Mouse (Mus musculus) liver, embryonic 12.5 days (tissue): Measurements from ENCODE around the gene Gba2. TPM values are rescaled to one million over a fixed set of nuclear protein-coding genes. Genes with fewer than 3 reads are reported as not detected.
A peak's percentile ranks its signal among the peaks of the same experiment; 100 is the strongest.

Experiments
- ATAC-seq: fragments of 200-750 bp; cut with Nextera tagmentation; 2 replicates; pipeline ENCODE4 v1.8.0; 2017; ENCODE audit warnings: moderate number of reproducible peaks, mild to moderate bottlenecking, moderate library complexity
- H3K27ac ChIP-seq: fragments of 300-500 bp; sonication (generic); 2 replicates; pipeline ENCODE4 v1.5.1; 2016; ENCODE audit warnings: mild to moderate bottlenecking
- H3K27me3 ChIP-seq: fragments of 300-500 bp; sonication (generic); replicated peaks from 2 replicates; pipeline ENCODE4 v1.6.1; 2016; ENCODE audit warnings: mild to moderate bottlenecking, moderate library complexity
- H3K36me3 ChIP-seq: fragments of 300-500 bp; sonication (generic); 2 replicates; pipeline ENCODE4 v1.6.1; 2016; ENCODE audit warnings: mild to moderate bottlenecking, moderate library complexity
- H3K4me1 ChIP-seq: fragments of 300-500 bp; sonication (generic); 2 replicates; pipeline ENCODE4 v1.6.1; 2016
- H3K4me2 ChIP-seq: fragments of 300-500 bp; sonication (generic); 2 replicates; pipeline ENCODE4 v1.6.1; 2016; ENCODE audit warnings: mild to moderate bottlenecking, moderate library complexity
- H3K4me3 ChIP-seq: fragments of 300-500 bp; sonication (generic); 2 replicates; pipeline ENCODE4 v1.5.1; 2016; ENCODE audit warnings: mild to moderate bottlenecking, moderate library complexity
- H3K9ac ChIP-seq: fragments of 300-500 bp; sonication (generic); 2 replicates; pipeline ENCODE4 v1.6.1; 2016; ENCODE audit warnings: mild to moderate bottlenecking, moderate library complexity
- H3K9me3 ChIP-seq: fragments of 300-500 bp; sonication (generic); replicated peaks from 2 replicates; pipeline ENCODE4 v1.6.1; 2016; ENCODE audit warnings: mild to moderate bottlenecking, moderate library complexity
- WGBS: fragments of 180-500 bp; shearing (Covaris S2); methylation state at CpG from one replicate; pipeline ENCODE4 v1.1.7; 2016; ENCODE audit not compliant: insufficient replicate concordance; 5-methylcytosine and 5-hydroxymethylcytosine counted together
- polyA plus RNA-seq: library from polyadenylated mRNA; unstranded; fragments of >200 nt; fragmentation: Nextera tagmentation; extraction: Ambion mirVana; gene quantifications from 2 replicates; pipeline ENCODE4 v1.2.1, GENCODE M21; 2016

The Gba2 gene
- polyA plus RNA-seq, 1 experiment from 2014 or later, result 23.6 TPM

DNA sequence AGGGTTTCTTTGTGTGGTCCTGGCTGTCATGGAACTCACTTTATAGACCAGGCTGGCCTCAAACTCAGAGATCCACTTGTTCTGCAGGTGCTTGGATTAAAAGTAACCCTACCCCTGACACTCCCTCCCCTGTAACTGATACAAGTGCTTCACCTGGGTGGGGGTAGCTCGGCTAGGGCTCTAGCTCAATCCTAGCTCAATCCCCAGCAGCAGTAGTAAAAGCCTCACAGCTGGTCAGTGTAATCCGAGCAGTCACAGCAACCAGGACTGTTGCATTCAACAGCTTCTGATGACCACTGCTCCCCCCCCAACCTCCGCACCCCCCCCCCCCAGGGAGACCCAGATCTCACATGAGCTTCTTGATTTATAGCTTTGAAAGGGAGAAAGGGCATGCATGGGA, 36.6 kb downstream of the Gba2 start:
- no peak for ATAC-seq
- H3K27ac ChIP-seq, result no peak overlapping the region
- no peak overlapping the region for H3K4me3 ChIP-seq
- no peak overlapping the region for H3K4me2 ChIP-seq
- H3K4me1 ChIP-seq, result no peaks in the 10 kb centered on the region
- H3K36me3 ChIP-seq, result peaks cover 100% of the 10 kb centered on the region
- WGBS, result 77% methylated on average over 3 of the region's 3 CpGs
- no peaks in the 10 kb centered on the region for H3K9me3 ChIP-seq
- H3K27me3 ChIP-seq, result no peaks in the 10 kb centered on the region
- H3K9ac ChIP-seq, result no peak overlapping the region

DNA sequence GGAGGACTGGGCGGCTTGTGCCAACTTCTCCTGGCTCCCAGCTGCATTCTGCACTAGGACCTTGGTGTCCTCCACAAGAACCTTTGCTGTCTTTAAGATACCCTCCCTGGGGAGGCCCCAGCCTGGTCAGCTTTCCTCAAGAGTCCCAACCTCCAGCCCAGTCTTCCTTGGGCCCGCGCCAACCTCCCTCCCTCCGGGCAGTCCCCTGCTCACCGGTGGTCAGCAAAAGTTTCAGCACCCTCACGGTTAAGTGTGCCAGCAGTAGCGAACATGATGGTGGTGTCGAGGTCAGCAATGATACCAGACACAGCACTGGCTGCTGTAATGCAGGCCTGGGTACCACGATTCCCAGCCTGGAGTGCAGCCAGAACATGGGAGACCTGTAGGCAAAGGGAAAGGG, 42.6 kb downstream of the Gba2 start:
- H3K36me3 ChIP-seq, result peaks cover 100% of the 10 kb centered on the region
- ATAC-seq, result no peak
- 91% methylated on average over 9 of the region's 9 CpGs for WGBS

DNA sequence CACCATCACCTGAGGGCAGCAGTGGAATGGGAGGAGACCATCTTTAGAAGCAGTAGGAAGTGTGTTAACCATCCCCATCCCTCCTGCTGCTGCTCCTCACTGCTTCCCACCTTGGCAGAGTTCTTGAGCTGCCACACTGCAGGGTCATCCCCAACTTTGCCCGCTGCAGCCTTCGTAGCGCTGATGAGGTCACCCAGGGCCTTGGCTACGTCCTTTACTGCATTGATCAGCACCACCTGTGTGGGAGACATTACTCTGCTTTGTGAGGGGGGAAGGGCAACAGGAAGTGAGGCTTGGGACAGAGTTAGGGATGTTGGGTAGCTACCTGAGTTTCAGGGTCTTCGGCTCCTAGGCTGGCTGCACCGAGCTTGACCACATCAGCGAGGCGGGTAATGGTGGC, 43.0 kb downstream of the Gba2 start:
- Histone ChIP-seq H3K27ac (no peak overlapping the region), H3K27me3 (no peaks in the 10 kb centered on the region), H3K4me3 (no peak overlapping the region), H3K4me1 (no peaks in the 10 kb centered on the region), H3K9ac (no peak overlapping the region), H3K4me2 (no peak overlapping the region), H3K9me3 (no peaks in the 10 kb centered on the region), H3K36me3 (peaks cover 100% of the 10 kb centered on the region)
- 97% methylated on average over 8 of the region's 8 CpGs for WGBS
- no peak for ATAC-seq

More for the DNA sequence above, 42.6 kb downstream of the Gba2 start:
- H3K4me1 ChIP-seq, result no peaks in the 10 kb centered on the region
- no peak overlapping the region for H3K27ac ChIP-seq
- H3K4me3 ChIP-seq, result no peak overlapping the region
- H3K27me3 ChIP-seq, result no peaks in the 10 kb centered on the region
- no peaks in the 10 kb centered on the region for H3K9me3 ChIP-seq
- H3K9ac ChIP-seq, result no peak overlapping the region
- H3K4me2 ChIP-seq, result no peak overlapping the region

DNA sequence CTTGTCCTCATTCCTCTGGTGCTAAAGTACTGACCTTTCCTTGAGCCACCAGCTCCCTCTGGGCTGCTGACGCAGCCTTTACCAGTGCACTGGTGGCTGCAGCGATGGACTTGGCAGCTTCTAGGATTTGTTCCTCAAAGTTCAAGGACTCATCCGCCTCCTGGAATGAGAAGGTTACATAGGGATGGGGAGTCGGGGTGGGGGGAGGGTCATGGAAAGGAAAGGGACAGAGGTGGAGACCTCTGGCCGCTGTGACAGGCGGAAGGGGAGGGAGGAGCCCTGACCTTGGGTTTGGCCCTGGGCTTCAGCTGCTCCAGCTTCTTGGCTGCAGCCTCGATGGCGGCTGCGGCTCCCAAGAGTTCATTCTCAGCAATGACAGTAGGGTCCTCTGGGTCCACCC, 45.4 kb downstream of the Gba2 start:
- no peak for ATAC-seq

DNA sequence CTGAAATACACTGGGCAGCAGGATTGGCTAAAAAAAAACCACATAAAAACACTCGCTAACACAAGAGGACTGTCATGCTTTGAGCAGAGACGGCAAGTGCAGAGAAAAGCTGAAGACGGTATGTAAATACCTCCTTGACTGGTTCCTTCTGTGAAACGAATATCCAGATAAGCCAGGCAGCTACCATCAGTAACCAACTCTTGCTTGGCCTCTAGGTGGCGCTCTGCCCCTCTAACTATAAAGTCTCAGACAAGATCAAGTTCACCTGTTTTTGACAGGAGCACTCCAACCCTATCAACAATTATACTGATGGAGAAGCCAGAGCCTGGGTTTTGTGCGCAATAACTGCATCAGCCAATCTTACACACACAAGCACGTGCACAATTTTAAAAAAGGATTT, 48.1 kb downstream of the Gba2 start:
- peaks cover 7% of the 10 kb centered on the region for H3K4me1 ChIP-seq
- H3K27me3 ChIP-seq, result peaks cover 18% of the 10 kb centered on the region
- no peak overlapping the region for H3K27ac ChIP-seq
- H3K9me3 ChIP-seq, result no peaks in the 10 kb centered on the region
- 21% methylated on average over 7 of the region's 7 CpGs for WGBS
- no peak for ATAC-seq
- H3K4me2 ChIP-seq, result no peak overlapping the region
- no peak overlapping the region for H3K9ac ChIP-seq
- H3K4me3 ChIP-seq, result no peak overlapping the region
- peaks cover 49% of the 10 kb centered on the region for H3K36me3 ChIP-seq

More for the DNA sequence above, 45.4 kb downstream of the Gba2 start:
- H3K4me1 ChIP-seq, result peaks cover 7% of the 10 kb centered on the region
- WGBS, result 79% methylated on average over 9 of the region's 9 CpGs
- no peak overlapping the region for H3K9ac ChIP-seq
- no peak overlapping the region for H3K4me2 ChIP-seq
- no peaks in the 10 kb centered on the region for H3K9me3 ChIP-seq
- no peak overlapping the region for H3K4me3 ChIP-seq
- H3K27ac ChIP-seq, result no peak overlapping the region
- peaks cover 76% of the 10 kb centered on the region for H3K36me3 ChIP-seq
- no peaks in the 10 kb centered on the region for H3K27me3 ChIP-seq

DNA sequence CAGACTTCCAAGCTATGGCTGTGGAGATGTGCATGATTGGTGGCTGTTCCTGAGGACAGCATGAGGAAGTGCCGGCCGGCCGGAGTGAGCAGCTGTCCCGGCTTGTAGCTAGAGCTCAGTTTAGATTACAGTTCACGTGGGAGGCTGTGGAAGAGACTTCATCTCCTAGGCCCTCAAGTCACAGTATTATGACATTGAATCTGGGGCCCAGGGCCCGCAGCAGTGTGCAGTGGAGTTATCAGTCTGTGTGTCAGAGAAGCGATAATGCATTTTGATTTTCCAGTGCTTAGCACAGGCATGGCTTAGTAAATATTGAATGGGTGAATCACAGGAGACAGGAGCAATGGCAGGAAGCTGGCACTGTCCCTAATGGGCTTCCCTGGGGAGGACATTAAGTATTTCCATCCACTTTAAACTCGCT, 48.6 kb downstream of the Gba2 start:
- H3K4me3 ChIP-seq, result no peak overlapping the region
- peaks cover 45% of the 10 kb centered on the region for H3K36me3 ChIP-seq
- H3K9me3 ChIP-seq, result no peaks in the 10 kb centered on the region
- no peak overlapping the region for H3K9ac ChIP-seq
- 50% methylated on average over 8 of the region's 8 CpGs for WGBS
- no peak for ATAC-seq
- H3K27ac ChIP-seq, result no peak overlapping the region
- H3K4me1 ChIP-seq, result peaks cover 7% of the 10 kb centered on the region
- peaks cover 23% of the 10 kb centered on the region for H3K27me3 ChIP-seq
- H3K4me2 ChIP-seq, result no peak overlapping the region

DNA sequence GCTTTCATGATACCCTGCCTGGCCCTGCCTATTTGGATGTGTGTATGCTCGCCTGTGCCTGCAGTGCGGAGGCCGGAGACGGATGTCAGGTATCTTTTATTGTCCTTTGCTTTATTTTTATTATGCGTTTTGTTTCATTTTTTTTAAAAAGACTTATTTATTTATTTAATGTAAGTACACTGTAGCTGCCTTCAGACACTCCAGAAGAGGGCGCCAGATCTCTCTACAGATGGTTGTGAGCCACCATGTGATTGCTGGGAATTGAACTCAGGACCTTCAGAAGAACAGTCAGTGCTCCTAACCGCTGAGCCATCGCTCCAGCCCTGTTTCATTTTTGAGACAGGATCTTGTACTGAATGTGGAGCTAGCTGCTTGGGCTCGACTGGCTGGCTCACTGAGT, 50.2 kb downstream of the Gba2 start:
- Histone ChIP-seq H3K4me1 (peaks cover 19% of the 10 kb centered on the region), H3K27me3 (peaks cover 39% of the 10 kb centered on the region), H3K27ac (no peak overlapping the region), H3K36me3 (peaks cover 28% of the 10 kb centered on the region), H3K4me3 (no peak overlapping the region), H3K4me2 (no peak overlapping the region), H3K9me3 (no peaks in the 10 kb centered on the region), H3K9ac (no peak overlapping the region)
- 77% methylated on average over 9 of the region's 9 CpGs for WGBS
- no peak for ATAC-seq

DNA sequence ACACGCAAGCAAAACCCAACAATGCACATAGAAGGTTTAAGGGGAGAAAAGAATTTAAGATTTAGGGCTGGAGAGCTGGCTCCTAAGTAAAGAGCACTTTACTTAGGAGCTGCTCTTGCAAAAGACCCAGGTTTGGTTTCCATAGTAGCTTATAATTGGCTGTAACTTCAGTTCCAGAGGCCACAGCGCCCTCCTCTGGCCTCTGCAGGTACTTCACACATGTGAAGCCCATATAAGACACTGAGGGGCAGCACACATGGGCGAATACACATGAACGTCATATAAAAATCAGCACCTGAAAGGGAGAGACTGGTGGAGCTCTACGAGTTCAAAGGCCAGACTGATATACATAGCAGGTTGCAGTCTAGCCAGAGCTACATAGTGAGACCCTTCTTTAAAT, 50.8 kb downstream of the Gba2 start:
- Histone ChIP-seq H3K27ac (no peak overlapping the region), H3K4me2 (no peak overlapping the region), H3K4me3 (no peak overlapping the region), H3K27me3 (peaks cover 45% of the 10 kb centered on the region), H3K4me1 (peaks cover 25% of the 10 kb centered on the region), H3K36me3 (peaks cover 22% of the 10 kb centered on the region), H3K9me3 (no peaks in the 10 kb centered on the region), H3K9ac (no peak overlapping the region)
- ATAC-seq, result no peak
- 58% methylated on average over 5 of the region's 5 CpGs for WGBS

DNA sequence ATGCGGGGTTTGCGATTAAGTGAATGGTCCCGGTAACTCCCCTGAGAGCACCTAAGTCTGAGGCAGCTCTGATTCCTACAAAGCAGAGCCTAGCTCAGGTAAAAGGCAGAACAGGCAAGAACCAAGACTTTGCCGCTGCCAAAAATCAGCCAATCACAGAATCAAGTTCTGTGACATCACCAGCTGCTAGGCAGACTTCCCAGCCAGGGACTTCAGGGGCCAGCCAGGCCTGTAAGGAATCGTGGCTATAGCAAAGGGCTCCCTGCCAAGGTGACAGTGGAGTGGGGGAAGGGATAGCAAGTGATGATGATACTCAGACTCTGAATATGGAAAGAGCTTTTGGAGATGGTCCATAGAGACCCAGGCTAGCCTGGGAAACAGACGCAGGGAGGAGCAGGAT, 58.7 kb downstream of the Gba2 start:
- no peak; the same call in 1 of the 2 replicates for ATAC-seq

DNA sequence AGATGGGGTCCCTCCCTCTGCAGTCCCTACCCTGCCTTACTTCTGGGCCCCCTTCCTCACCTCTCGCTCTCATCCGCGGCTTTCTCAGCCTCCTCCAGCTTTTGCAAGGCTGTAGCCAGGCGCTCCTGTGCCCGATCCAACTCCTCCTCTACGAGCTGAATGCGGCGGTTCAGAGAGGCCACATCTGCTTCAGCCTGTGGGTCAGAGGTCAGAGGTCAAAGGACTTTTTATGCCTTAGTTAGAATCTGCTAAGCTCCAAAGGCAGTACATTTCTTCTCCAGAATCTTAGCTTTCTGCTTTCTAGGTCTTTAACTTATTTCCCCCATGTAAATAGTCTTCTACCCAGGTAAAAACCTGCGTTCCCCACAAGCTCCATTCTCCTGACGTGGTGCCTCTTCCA, 59.1 kb downstream of the Gba2 start:
- peak overlapping the region; percentile 37 for H3K4me2 ChIP-seq
- H3K27ac ChIP-seq, result no peak overlapping the region
- no peaks in the 10 kb centered on the region for H3K9me3 ChIP-seq
- no peak overlapping the region for H3K9ac ChIP-seq
- ATAC-seq, result no peak
- peaks cover 47% of the 10 kb centered on the region for H3K4me1 ChIP-seq
- peaks cover 68% of the 10 kb centered on the region for H3K27me3 ChIP-seq
- H3K36me3 ChIP-seq, result no peaks in the 10 kb centered on the region
- no peak overlapping the region; the same call in 1 of the 2 replicates for H3K4me3 ChIP-seq
- WGBS, result 39% methylated on average over 10 of the region's 10 CpGs

More for the DNA sequence above, 58.7 kb downstream of the Gba2 start:
- Histone ChIP-seq H3K27me3 (peaks cover 72% of the 10 kb centered on the region), H3K9me3 (no peaks in the 10 kb centered on the region), H3K36me3 (no peaks in the 10 kb centered on the region), H3K9ac (no peak overlapping the region), H3K4me3 (no peak overlapping the region; the same call in 1 of the 2 replicates), H3K4me1 (peaks cover 48% of the 10 kb centered on the region), H3K27ac (no peak overlapping the region), H3K4me2 (peak overlapping the region; percentile 37)
- WGBS, result 29% methylated on average over 6 of the region's 6 CpGs

Other genes with a start within 250 kb of the Gba2 start
- gene Rusc2, start 196.9 kb downstream of the Gba2 start, polyA plus RNA-seq, result 1.7 and 1.9 TPM in 2 replicates
- not detected in 2 replicates for gene Fam166b, start 149.7 kb downstream of the Gba2 start, polyA plus RNA-seq
- 2.8 and 3.2 TPM in 2 replicates for gene Tesk1, start 136.9 kb downstream of the Gba2 start, polyA plus RNA-seq
- 1.1 TPM in 2 replicates for gene Cd72, start 124.2 kb downstream of the Gba2 start, polyA plus RNA-seq
- gene Sit1, start 95.1 kb downstream of the Gba2 start, polyA plus RNA-seq, result not detected in 2 replicates
- gene Ccdc107, start 86.0 kb downstream of the Gba2 start, polyA plus RNA-seq, result 38.3 and 40.0 TPM in 2 replicates
- 32.6 and 35.8 TPM in 2 replicates for gene Arhgef39, start 79.2 kb downstream of the Gba2 start, polyA plus RNA-seq
- gene Car9, start 71.9 kb downstream of the Gba2 start, polyA plus RNA-seq, result 1.2 and 1.3 TPM in 2 replicates
- 27.9 and 29.9 TPM in 2 replicates for gene Tpm2, start 55.1 kb downstream of the Gba2 start, polyA plus RNA-seq
- 17.9 and 19.7 TPM in 2 replicates for gene Creb3, start 16.5 kb downstream of the Gba2 start, polyA plus RNA-seq
- 73.3 and 75.5 TPM in 2 replicates for gene Tln1, start 16.2 kb downstream of the Gba2 start, polyA plus RNA-seq
- 17.4 and 18.0 TPM in 2 replicates for gene Rgp1, start 158 bp downstream of the Gba2 start, polyA plus RNA-seq
- gene Msmp, start 5.6 kb upstream of the Gba2 start, polyA plus RNA-seq, result 1.1 TPM in 1 of 2 replicates, not detected in the other
- gene Npr2, start 53.1 kb upstream of the Gba2 start, polyA plus RNA-seq, result 1.5 and 2.1 TPM in 2 replicates
- 0.20 and 0.36 TPM in 2 replicates for gene Spag8, start 74.7 kb upstream of the Gba2 start, polyA plus RNA-seq
- 59.8 and 66.1 TPM in 2 replicates for gene Hint2, start 77.6 kb upstream of the Gba2 start, polyA plus RNA-seq
- gene Tmem8b, start 90.1 kb upstream of the Gba2 start, polyA plus RNA-seq, result 0.44 and 0.53 TPM in 2 replicates
- gene Fam221b, start 90.3 kb upstream of the Gba2 start, polyA plus RNA-seq, result 1.5 and 1.8 TPM in 2 replicates
- gene Olfr70, start 121.9 kb upstream of the Gba2 start, polyA plus RNA-seq, result not detected in 2 replicates
- not detected in 2 replicates for gene Olfr71, start 131.4 kb upstream of the Gba2 start, polyA plus RNA-seq
- gene Hrct1, start 148.3 kb upstream of the Gba2 start, polyA plus RNA-seq, result 0.14 and 0.19 TPM in 2 replicates
- gene Spaar, start 151.2 kb upstream of the Gba2 start, polyA plus RNA-seq, result 0.02 TPM in 2 replicates
- gene Olfr159, start 192.1 kb upstream of the Gba2 start, polyA plus RNA-seq, result not detected in 2 replicates
- gene Olfr156, start 245.0 kb upstream of the Gba2 start, polyA plus RNA-seq, result not detected in 2 replicates